ENCODE assay signal across 16 mouse cellular contexts in genomic region chr1:189608640-189609039, GRCm38 (mm10).
DNase-seq lines count a peak whose midpoint lies in the region; ATAC-seq lines count a peak whose summit lies in the region.
"Had no signal": no experiment of that assay in that cellular context is flagged by ENCODE, and none has a peak within 500 bp of the region (broad histone marks: within the 10 kb centered on the region; RNA-seq: fewer than 3 reads in every experiment).

No protein-coding gene starts in this region.

- peak; percentile 24 for DNase-seq in testis, postnatal 14 days (ENCODE audit: low spot score)
- DNase-seq in testis, postnatal 10 days (ENCODE audit: low spot score) = no peak
- peak; percentile 12 for DNase-seq in ZHBTc4 (ENCODE audit: low read depth, low spot score)
- peak; percentile 81 for DNase-seq in splenic B cell, adult 2 months (ENCODE audit: low read depth, low spot score)
- no peak for DNase-seq in layer of hippocampus, adult 11-12 months (ENCODE audit: low spot score)
- DNase-seq in gastrocnemius, postnatal 4 days (ENCODE audit: low spot score in 2 of 2) = no peak
- DNase-seq: cerebellum, adult 11-12 months; gastrocnemius, postnatal 25 days; kidney, adult 2 months; kidney, postnatal 36 days had no signal

- H3K36me3 ChIP-seq in splenic B cell, adult 2 months (ENCODE audit: control insufficient read depth, insufficient read depth, low read length, poor library complexity, severe bottlenecking) = no peaks in the 10 kb centered on the region
- H3K36me3 ChIP-seq: heart, embryonic 12.5 days; limb, embryonic 13.5 days; neural tube, embryonic 15.5 days; stomach, embryonic 15.5 days had no signal

- H3K27me3 ChIP-seq in splenic B cell, adult 2 months (ENCODE audit: control insufficient read depth, insufficient read depth, low read length, poor library complexity, severe bottlenecking) = no peaks in the 10 kb centered on the region
- H3K27me3 ChIP-seq: limb, embryonic 13.5 days; megakaryocyte, embryonic 14.5 days; neural tube, embryonic 15.5 days; stomach, embryonic 15.5 days had no signal

- ATAC-seq in frontal cortex, adult (ENCODE audit: low TSS enrichment) = no peak

Comparison
In these comparisons a context has a peak if more than half of its experiments do, and no peak if none do; other contexts are left out.
1. DNase-seq: peak in testis, postnatal 14 days (single experiment), ZHBTc4 (single experiment) and splenic B cell, adult 2 months (single experiment); none in testis, postnatal 10 days (single experiment), layer of hippocampus, adult 11-12 months (single experiment) and gastrocnemius, postnatal 4 days (0 of 2).